Mouse (Mus musculus) CD4-positive naive resting alpha-beta T cell, adult 76 days (primary cell): ENCODE results near the gene Serpinb12. TPM values are rescaled to one million over a fixed set of nuclear protein-coding genes. Genes with fewer than 3 reads are reported as not detected.

Source experiments
- total RNA-seq: library from RNA; stranded (reverse); gene quantifications from one replicate; pipeline ENCODE4 v1.2.4, GENCODE M21; 2023

The Serpinb12 gene
- total RNA-seq: not detected

DNA sequence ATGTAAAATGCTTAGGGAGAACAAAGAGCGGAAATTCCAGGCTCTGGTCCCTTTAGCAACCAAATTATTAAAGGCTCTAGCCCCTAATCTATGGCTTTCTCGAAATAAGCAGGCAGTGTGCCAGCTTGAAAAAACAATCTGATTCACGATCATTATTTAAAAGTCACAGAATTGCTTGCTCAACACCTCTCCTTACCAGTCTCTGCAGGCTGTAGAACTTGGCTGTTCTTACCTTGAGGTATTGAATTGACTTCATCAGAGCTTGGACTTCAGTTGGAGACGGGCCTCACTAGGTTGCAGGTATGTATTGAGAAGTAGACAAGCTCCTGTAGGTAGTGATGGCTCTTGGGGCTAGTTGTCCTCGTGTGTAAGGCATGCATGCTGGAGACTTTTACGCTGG lies at the start of gene Serpinb12:
Serpinb12 (plus strand) TSS at position 185 of the 400 bp plus-strand sequence.

DNA sequence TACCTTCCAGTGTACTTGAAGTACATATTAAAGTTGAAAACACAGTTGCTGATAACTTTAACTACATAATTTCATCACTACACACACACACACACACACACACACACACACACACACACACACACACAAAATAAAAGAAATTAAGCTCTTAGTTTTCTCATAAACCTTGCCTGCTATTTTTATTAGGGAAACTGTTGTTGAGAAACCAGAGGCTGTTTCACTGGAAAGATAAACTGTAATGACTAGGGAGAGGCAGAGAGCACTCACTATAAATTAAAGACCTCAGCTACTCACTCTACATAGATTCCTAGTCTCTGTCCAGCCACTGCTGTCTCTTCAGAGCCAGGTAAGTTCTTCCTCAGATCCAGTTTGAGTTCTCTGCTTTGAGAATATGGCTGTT lies 46.4 kb downstream of the Serpinb12 start, which contains the start of gene Serpinb13:
Serpinb13 (plus strand) TSS at position 301 of the 400 bp plus-strand sequence.

Other genes with a start within 250 kb of the Serpinb12 start
- 141 TPM for gene Bcl2, start 220.2 kb upstream of the Serpinb12 start, total RNA-seq
- 40.0 TPM for gene Kdsr, start 174.7 kb upstream of the Serpinb12 start, total RNA-seq
- gene Vps4b, start 137.7 kb upstream of the Serpinb12 start, total RNA-seq: 126 TPM
- not detected for gene Serpinb5, start 73.3 kb upstream of the Serpinb12 start, total RNA-seq
- not detected for gene Serpinb13, start 46.5 kb downstream of the Serpinb12 start, total RNA-seq
- gene Serpinb3a, start 117.9 kb downstream of the Serpinb12 start, total RNA-seq: not detected
- not detected for gene Serpinb3d, start 149.1 kb downstream of the Serpinb12 start, total RNA-seq